Mouse (Mus musculus): ENCODE results near the gene Egr4. TPM values are rescaled to one million over a fixed set of nuclear protein-coding genes. Genes with fewer than 3 reads are reported as not detected.

Egr4 gene
- total and polyA plus RNA-seq, 2 experiments from 2014 or later: 1.3 to 1.9 TPM

- no peak for DNase-seq
- Histone ChIP-seq H3K36me3 (ENCODE audit: insufficient read depth) (no peaks in the 10 kb centered on the region), H3K9me3 (ENCODE audit: low read length) (no peaks in the 10 kb centered on the region), H3K4me3 (ENCODE audit: low read depth, low read length) (no peak overlapping the region), H3K4me2 (ENCODE audit: low read depth) (no peak overlapping the region), H3K4me1 (ENCODE audit: insufficient read depth) (no peaks in the 10 kb centered on the region; the same call in 1 of the 2 replicates), H3K27me3 (ENCODE audit: insufficient read depth, low read length) (peaks cover 32% of the 10 kb centered on the region), H3K9ac (no peak overlapping the region), H3K27ac (ENCODE audit: low read depth, low read length) (no peak overlapping the region)
- WGBS: 43% methylated on average over 5 of the region's 5 CpGs
- TF ChIP-seq CTCF (IDR thresholded peaks at IDR 0.05; ENCODE audit: low read depth): no peak
- no peak for ATAC-seq
Measured at GRCm38 (mm10) chr6:85508602-85509001, 4.8 kb downstream of the Egr4 start.

GRCm38 (mm10) chr6:85504908-85505307 is 8.5 kb downstream of the Egr4 start:
- Histone ChIP-seq H3K27me3 (ENCODE audit: insufficient read depth, low read length) (no peaks in the 10 kb centered on the region), H3K36me3 (ENCODE audit: insufficient read depth) (no peaks in the 10 kb centered on the region), H3K4me1 (ENCODE audit: insufficient read depth) (peaks cover 5% of the 10 kb centered on the region; the same call in 1 of the 2 replicates), H3K27ac (ENCODE audit: low read depth, low read length) (peak overlapping the region; percentile 62), H3K9ac (no peak overlapping the region), H3K4me3 (ENCODE audit: low read depth, low read length) (no peak overlapping the region), H3K9me3 (ENCODE audit: low read length) (no peaks in the 10 kb centered on the region), H3K4me2 (ENCODE audit: low read depth) (no peak overlapping the region)
- DNase-seq (peak; percentile 72), ATAC-seq (peak; percentile 32)
- 45% methylated on average over 2 of the region's 2 CpGs for WGBS
- TF ChIP-seq CTCF (IDR thresholded peaks at IDR 0.05; ENCODE audit: low read depth): no peak

- Histone ChIP-seq H3K9ac (peak within 1 kb of the TSS; percentile 96), H3K4me2 (ENCODE audit: low read depth) (peak within 1 kb of the TSS; percentile 72), H3K9me3 (ENCODE audit: low read length) (no peaks in the 10 kb centered on the region), H3K27me3 (ENCODE audit: insufficient read depth, low read length) (no peaks in the 10 kb centered on the region), H3K36me3 (ENCODE audit: insufficient read depth) (no peaks in the 10 kb centered on the region), H3K4me3 (ENCODE audit: low read depth, low read length) (peak within 1 kb of the TSS; percentile 72), H3K4me1 (ENCODE audit: insufficient read depth) (peaks cover 5% of the 10 kb centered on the region; the same call in 1 of the 2 replicates), H3K27ac (ENCODE audit: low read depth, low read length) (peak within 1 kb of the TSS; percentile 76)
- no peak for TF ChIP-seq CTCF (IDR thresholded peaks at IDR 0.05; ENCODE audit: low read depth)
- DNase-seq (peak; percentile 84), ATAC-seq (peak; percentile 89)
- 3% methylated on average over 21 of the region's 22 CpGs for WGBS
Measured at GRCm38 (mm10) chr6:85502911-85503250, 10.5 kb downstream of the Egr4 start, which contains the start of gene Fbxo41. Gene Fbxo41 (minus strand): TSS chr6:85502994.

GRCm38 (mm10) chr6:85502103-85502910 is 11.1 kb downstream of the Egr4 start:
- no peaks in the 10 kb centered on the region for H3K9me3 ChIP-seq (ENCODE audit: low read length)
- H3K27ac ChIP-seq (ENCODE audit: low read depth, low read length): peak overlapping the region; percentile 76
- H3K4me2 ChIP-seq (ENCODE audit: low read depth): peak overlapping the region; percentile 72
- DNase-seq (peak; percentile 61), ATAC-seq (peak; percentile 70)
- H3K4me1 ChIP-seq (ENCODE audit: insufficient read depth): peaks cover 5% of the 10 kb centered on the region; the same call in 1 of the 2 replicates
- peak overlapping the region; percentile 72 for H3K4me3 ChIP-seq (ENCODE audit: low read depth, low read length)
- H3K27me3 ChIP-seq (ENCODE audit: insufficient read depth, low read length): no peaks in the 10 kb centered on the region
- peak overlapping the region; percentile 96 for H3K9ac ChIP-seq
- H3K36me3 ChIP-seq (ENCODE audit: insufficient read depth): no peaks in the 10 kb centered on the region
- no peak; the same call in 1 of the 2 replicates for TF ChIP-seq CTCF (IDR thresholded peaks at IDR 0.05; ENCODE audit: low read depth)
- WGBS: 1% methylated on average over 36 of the region's 37 CpGs

GRCm38 (mm10) chr6:85501571-85502102 is 11.8 kb downstream of the Egr4 start:
- Histone ChIP-seq H3K27me3 (ENCODE audit: insufficient read depth, low read length) (no peaks in the 10 kb centered on the region), H3K9ac (peak overlapping the region; percentile 96), H3K4me3 (ENCODE audit: low read depth, low read length) (peak overlapping the region; percentile 72), H3K4me1 (ENCODE audit: insufficient read depth) (peaks cover 5% of the 10 kb centered on the region; the same call in 1 of the 2 replicates), H3K4me2 (ENCODE audit: low read depth) (peak overlapping the region; percentile 72), H3K36me3 (ENCODE audit: insufficient read depth) (no peaks in the 10 kb centered on the region), H3K27ac (ENCODE audit: low read depth, low read length) (peak overlapping the region; percentile 76), H3K9me3 (ENCODE audit: low read length) (no peaks in the 10 kb centered on the region)
- ATAC-seq (no peak), DNase-seq (no peak)
- WGBS: 5% methylated on average over 6 of the region's 6 CpGs
- peak; percentile 10; the same call in 1 of the 2 replicates for TF ChIP-seq CTCF (IDR thresholded peaks at IDR 0.05; ENCODE audit: low read depth)

GRCm38 (mm10) chr6:85500416-85500815 is 13.0 kb downstream of the Egr4 start:
- TF ChIP-seq CTCF (IDR thresholded peaks at IDR 0.05; ENCODE audit: low read depth): no peak
- no peak overlapping the region for H3K4me2 ChIP-seq (ENCODE audit: low read depth)
- no peak overlapping the region for H3K4me3 ChIP-seq (ENCODE audit: low read depth, low read length)
- ATAC-seq: no peak
- no peak overlapping the region for H3K9ac ChIP-seq
- no peaks in the 10 kb centered on the region for H3K27me3 ChIP-seq (ENCODE audit: insufficient read depth, low read length)
- H3K27ac ChIP-seq (ENCODE audit: low read depth, low read length): no peak overlapping the region
- DNase-seq: no peak
- WGBS: 81% methylated on average over 1 of the region's 1 CpGs
- no peaks in the 10 kb centered on the region for H3K9me3 ChIP-seq (ENCODE audit: low read length)
- H3K4me1 ChIP-seq (ENCODE audit: insufficient read depth): peaks cover 5% of the 10 kb centered on the region; the same call in 1 of the 2 replicates
- H3K36me3 ChIP-seq (ENCODE audit: insufficient read depth): no peaks in the 10 kb centered on the region

- DNase-seq (no peak), ATAC-seq (no peak)
- no peak for TF ChIP-seq CTCF (IDR thresholded peaks at IDR 0.05; ENCODE audit: low read depth)
- Histone ChIP-seq H3K4me3 (ENCODE audit: low read depth, low read length) (no peak overlapping the region), H3K4me2 (ENCODE audit: low read depth) (no peak overlapping the region), H3K9me3 (ENCODE audit: low read length) (no peaks in the 10 kb centered on the region), H3K27ac (ENCODE audit: low read depth, low read length) (no peak overlapping the region), H3K9ac (no peak overlapping the region), H3K36me3 (ENCODE audit: insufficient read depth) (no peaks in the 10 kb centered on the region), H3K27me3 (ENCODE audit: insufficient read depth, low read length) (no peaks in the 10 kb centered on the region), H3K4me1 (ENCODE audit: insufficient read depth) (peaks cover under 1% of the 10 kb centered on the region; the same call in 1 of the 2 replicates)
- 72% methylated on average over 9 of the region's 9 CpGs for WGBS
Measured at GRCm38 (mm10) chr6:85498147-85498546, 15.2 kb downstream of the Egr4 start.

All from forebrain, postnatal 0 days (tissue).